Mouse (Mus musculus) CH12.LX (cell line): ENCODE measurements at regions not wholly inside any gene's neighbourhood (a gene's known extent, or its start where the extent isn't known, plus 50 kb on each side); places are given as distances from the start of the nearest gene placed in this dataset.

Experiments
- CTCF ChIP-seq, 2 experiments: IDR thresholded peaks in 1 of 2; conservative IDR thresholded peaks in 1 of 2; 2 replicates each; pipeline ENCODE4 v1.5.1; 2011 to 2012; ENCODE audit warnings: low read depth in 2 of 2, low read length in 2 of 2, improper control_type of control experiment in 1 of 2, inconsistent platforms in 1 of 2, mild to moderate bottlenecking in 1 of 2, moderate library complexity in 1 of 2
- EP300 ChIP-seq: IDR thresholded peaks from 2 replicates; pipeline ENCODE4 v1.6.1; 2011; ENCODE audit warnings: low read length, improper control_type of control experiment
- PAX5 ChIP-seq: IDR thresholded peaks from 2 replicates; pipeline ENCODE4 v1.6.1; 2012; ENCODE audit warnings: low read length, inconsistent platforms, mixed read lengths
- POLR2A ChIP-seq: IDR thresholded peaks from 2 replicates; pipeline ENCODE4 v1.6.1; 2011; ENCODE audit warnings: low read depth, mild to moderate bottlenecking, improper control_type of control experiment, low read length
- POLR2AphosphoS2 ChIP-seq: IDR thresholded peaks from 2 replicates; pipeline ENCODE4 v1.6.1; 2011; ENCODE audit warnings: low read depth, low read length, improper control_type of control experiment
- RCOR1 ChIP-seq: conservative IDR thresholded peaks from 2 replicates; pipeline ENCODE4 v1.6.1; 2012; ENCODE audit warnings: low read depth, mild to moderate bottlenecking, inconsistent platforms, low read length, improper control_type of control experiment
- ZC3H11A ChIP-seq: IDR thresholded peaks from 2 replicates; pipeline ENCODE4 v1.6.1; 2012; ENCODE audit warnings: low read depth, mild to moderate bottlenecking, inconsistent platforms, low read length, improper control_type of control experiment

DNA sequence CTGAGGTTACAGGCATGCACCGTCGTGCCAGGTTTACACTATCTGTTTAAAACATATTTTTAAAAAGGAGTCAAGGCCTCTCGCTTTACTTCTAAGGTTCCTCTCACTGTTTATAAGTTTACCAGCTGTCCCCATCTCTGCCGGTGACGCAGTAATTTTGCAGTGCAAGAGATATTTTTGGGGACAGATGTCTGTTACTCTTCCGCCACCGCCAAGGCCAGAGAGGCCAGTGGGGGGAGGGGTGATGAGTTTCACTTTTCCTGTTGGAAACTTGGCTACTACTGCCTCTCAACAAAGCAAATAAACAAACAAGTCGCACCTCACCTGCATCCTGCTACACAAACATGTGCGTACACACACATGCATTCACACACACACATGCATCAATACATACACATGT, 60.1 kb upstream of the Odc1 start:
- TF ChIP-seq PAX5 (no peak), POLR2AphosphoS2 (no peak), EP300 (no peak), RCOR1 (no peak), POLR2A (no peak), ZC3H11A (no peak), CTCF (conservative IDR thresholded peaks at IDR 0.05 in 1 of 2, IDR thresholded peaks at IDR 0.05 in 1 of 2; ENCODE audit: low read depth in 2 of 2, low read length in 2 of 2) (no peak)
